Mouse (Mus musculus) large intestine, adult 2 months (tissue): ENCODE results near the gene Ap1s2. TPM values are rescaled to one million over a fixed set of nuclear protein-coding genes. Genes with fewer than 3 reads are reported as not detected.

Source experiments
- DNase-seq: peaks from one replicate; pipeline ENCODE4 v3.0.0-alpha.2; 2012; ENCODE audit warnings: low read depth, low spot score
- WGBS: fragments of 180-500 bp; shearing (Covaris S2); methylation state at CpG from one replicate; pipeline ENCODE4 v1.1.7; 2018; 5-methylcytosine and 5-hydroxymethylcytosine counted together
- polyA plus RNA-seq: library from polyadenylated mRNA; depleted of rRNA; stranded (reverse); fragments of >200 nt; gene quantifications from 2 replicates; pipeline ENCODE4 v1.2.3, GENCODE M21; 2012; rRNA removed

Ap1s2 gene
- polyA plus RNA-seq, 1 experiment = 2.2 TPM

- 12% methylated on average over 48 of the region's 67 CpGs for WGBS
- peak; percentile 24 for DNase-seq
These were observed 49.1 kb downstream of the Ap1s2 start for GRCm38 (mm10) chrX:163957803-163958466.

- peak; percentile 66 for DNase-seq
- WGBS = 20% methylated on average over 28 of the region's 29 CpGs
These were observed 49.7 kb downstream of the Ap1s2 start, which contains the start of gene Zrsr2 for GRCm38 (mm10) chrX:163958467-163958875. Gene Zrsr2 (minus strand): TSS chrX:163958661.

- WGBS = 100% methylated on average over 1 of the region's 1 CpGs
These were observed 72.3 kb downstream of the Ap1s2 start for GRCm38 (mm10) chrX:163981092-163981491.

GRCm38 (mm10) chrX:163981500-163981899 is 72.7 kb downstream of the Ap1s2 start:
- DNase-seq = no peak
- WGBS = 42% methylated on average over 4 of the region's 4 CpGs

More at GRCm38 (mm10) chrX:163981092-163981491, 72.3 kb downstream of the Ap1s2 start:
- no peak for DNase-seq

- DNase-seq = no peak
- WGBS = 38% methylated on average over 6 of the region's 6 CpGs
These were observed 73.3 kb downstream of the Ap1s2 start for GRCm38 (mm10) chrX:163982129-163982528.

Other genes starting within 250 kb of the Ap1s2 start
- not detected in 2 replicates for gene Rnf138rt1, start 147.7 kb upstream of the Ap1s2 start, polyA plus RNA-seq
- gene Zrsr2, start 49.6 kb downstream of the Ap1s2 start, polyA plus RNA-seq = 6.3 and 6.4 TPM in 2 replicates
- 0.90 and 1.2 TPM in 2 replicates for gene Car5b, start 119.0 kb downstream of the Ap1s2 start, polyA plus RNA-seq
- gene Siah1b, start 167.5 kb downstream of the Ap1s2 start, polyA plus RNA-seq = 6.4 and 8.0 TPM in 2 replicates
- gene Cltrn, start 179.8 kb downstream of the Ap1s2 start, polyA plus RNA-seq = not detected in 2 replicates
- 74.9 and 171 TPM in 2 replicates for gene Ace2, start 230.3 kb downstream of the Ap1s2 start, polyA plus RNA-seq